Mouse (Mus musculus) hindbrain, embryonic 14.5 days (tissue): ENCODE data around the gene Dennd4c. TPM values are rescaled to one million over a fixed set of nuclear protein-coding genes. Genes with fewer than 3 reads are reported as not detected.
A peak's percentile ranks its signal among the peaks of the same experiment; 100 is the strongest.

Experiments used
- ATAC-seq: fragments of 200-750 bp; cut with Nextera tagmentation; 2 replicates; pipeline ENCODE4 v1.8.0; 2017; ENCODE audit warnings: moderate number of reproducible peaks, mild to moderate bottlenecking, moderate TSS enrichment, moderate library complexity; ENCODE audit not compliant: low FRiP score
- DNase-seq: peaks from one replicate; pipeline ENCODE4 v3.0.0-alpha.2; 2015; ENCODE audit warnings: low spot score
- H3K27ac ChIP-seq: fragments of 300-500 bp; sonication (generic); 2 replicates; pipeline ENCODE4 v1.5.1; 2014; ENCODE audit warnings: mild to moderate bottlenecking, moderate library complexity
- H3K27me3 ChIP-seq: fragments of 300-500 bp; sonication (generic); 2 replicates; pipeline ENCODE4 v1.6.1; 2014; ENCODE audit warnings: mild to moderate bottlenecking, low read length, mixed read lengths; ENCODE audit not compliant: control insufficient read depth, insufficient read depth
- H3K36me3 ChIP-seq: fragments of 300-500 bp; sonication (generic); replicated peaks from 2 replicates; pipeline ENCODE4 v1.6.1; 2014; ENCODE audit not compliant: control insufficient read depth, insufficient read depth
- H3K4me1 ChIP-seq: fragments of 300-500 bp; sonication (generic); replicated peaks from 2 replicates; pipeline ENCODE4 v1.6.1; 2014; ENCODE audit warnings: antibody characterized with exemption, low read length, mixed read lengths; ENCODE audit not compliant: control insufficient read depth, insufficient read depth
- H3K4me2 ChIP-seq: fragments of 300-500 bp; sonication (generic); replicated peaks from 2 replicates; pipeline ENCODE4 v1.6.1; 2014; ENCODE audit warnings: mild to moderate bottlenecking, moderate library complexity
- H3K4me3 ChIP-seq: fragments of 300-500 bp; sonication (generic); replicated peaks from 2 replicates; pipeline ENCODE4 v1.5.1; 2014; ENCODE audit warnings: mild to moderate bottlenecking, low read length
- H3K9ac ChIP-seq: fragments of 300-500 bp; sonication (generic); 2 replicates; pipeline ENCODE4 v1.6.1; 2014
- H3K9me3 ChIP-seq: fragments of 300-500 bp; sonication (generic); 2 replicates; pipeline ENCODE4 v1.6.1; 2016; ENCODE audit warnings: low read length; ENCODE audit not compliant: control insufficient read depth
- WGBS: fragments of 180-500 bp; shearing (Covaris S2); extraction: QIAGEN DNeasy Blood & Tissue Kit; methylation state at CpG from one replicate; pipeline ENCODE4 v1.1.7; 2014; 5-methylcytosine and 5-hydroxymethylcytosine counted together
- polyA plus RNA-seq: library from polyadenylated mRNA; unstranded; fragments of >200 nt; fragmentation: Nextera tagmentation; extraction: Ambion mirVana; gene quantifications from 2 replicates; pipeline ENCODE4 v1.2.1, GENCODE M21; 2014

Gene Dennd4c
- polyA plus RNA-seq, 1 experiment from 2014 or later: 5.3 TPM

- no peak overlapping the region for H3K27ac ChIP-seq
- ATAC-seq (no peak), DNase-seq (no peak)
- H3K27me3 ChIP-seq: no peaks in the 10 kb centered on the region
- H3K9me3 ChIP-seq: no peaks in the 10 kb centered on the region
- no peaks in the 10 kb centered on the region; the same call in 1 of the 2 replicates for H3K4me1 ChIP-seq
- H3K4me2 ChIP-seq: no peak overlapping the region
- H3K4me3 ChIP-seq: no peak overlapping the region
- no peak overlapping the region for H3K9ac ChIP-seq
- 56% methylated on average over 4 of the region's 4 CpGs for WGBS
- no peaks in the 10 kb centered on the region for H3K36me3 ChIP-seq
These were observed 124.7 kb downstream of the Dennd4c start for GRCm38 (mm10) chr4:86873072-86873471.

DNA sequence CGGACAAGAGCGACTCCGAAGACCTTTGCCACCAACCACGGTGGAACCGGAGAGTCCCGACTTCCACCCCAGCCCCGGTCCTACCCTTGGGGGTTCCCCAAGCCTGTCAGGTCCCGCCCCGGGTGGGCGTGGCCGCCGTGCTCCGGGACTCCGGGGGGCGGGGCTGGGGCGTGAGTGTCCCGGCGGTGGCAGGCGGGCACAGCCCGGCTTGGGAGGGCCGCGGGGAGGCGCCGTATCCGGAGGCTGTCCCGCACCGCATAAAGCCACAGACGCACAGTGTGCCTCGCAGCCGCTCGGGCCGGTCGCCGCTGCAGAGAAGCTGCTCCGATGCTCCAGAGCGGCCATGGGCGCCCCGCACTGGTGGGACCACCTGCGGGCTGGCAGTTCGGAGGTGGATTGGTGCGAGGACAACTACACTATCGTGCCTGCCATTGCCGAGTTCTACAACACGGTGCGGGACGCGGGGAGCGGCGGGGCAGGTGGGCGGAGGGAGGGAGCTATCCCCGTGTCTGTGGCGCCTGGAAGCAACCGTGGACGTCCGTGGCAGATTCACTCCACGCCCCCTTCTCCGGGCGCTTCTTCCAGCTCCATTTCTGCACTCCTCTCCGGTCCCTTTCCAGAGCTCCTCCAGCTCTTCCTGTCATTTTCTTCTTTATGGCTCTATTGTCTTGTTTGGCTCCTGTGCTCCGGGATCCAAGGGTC is 125.9 kb downstream of the Dennd4c start, which contains the start of gene Acer2:
Gene Acer2 (plus strand): TSS at position 251 of the 702 bp plus-strand sequence.
- Histone ChIP-seq H3K9me3 (no peaks in the 10 kb centered on the region), H3K9ac (peak within 1 kb of the TSS; percentile 81), H3K36me3 (no peaks in the 10 kb centered on the region), H3K27ac (no peak within 1 kb of the TSS), H3K4me3 (peak within 1 kb of the TSS; percentile 73), H3K4me2 (peak within 1 kb of the TSS; percentile 89), H3K27me3 (no peaks in the 10 kb centered on the region), H3K4me1 (no peaks in the 10 kb centered on the region; the same call in 1 of the 2 replicates)
- under 1% methylated on average over 58 of the region's 60 CpGs for WGBS
- DNase-seq: peak; percentile 61
- peak; percentile 92 for ATAC-seq

- ATAC-seq: no peak
- 98% methylated on average over 2 of the region's 2 CpGs for WGBS
- no peak overlapping the region for H3K4me3 ChIP-seq
- no peak overlapping the region for H3K4me2 ChIP-seq
- H3K27me3 ChIP-seq: no peaks in the 10 kb centered on the region
- no peaks in the 10 kb centered on the region; the same call in 1 of the 2 replicates for H3K4me1 ChIP-seq
- no peak overlapping the region for H3K9ac ChIP-seq
- H3K27ac ChIP-seq: no peak overlapping the region
- H3K36me3 ChIP-seq: no peaks in the 10 kb centered on the region
- DNase-seq: no peak
- H3K9me3 ChIP-seq: no peaks in the 10 kb centered on the region
These were observed 131.1 kb downstream of the Dennd4c start for GRCm38 (mm10) chr4:86879477-86879876.

DNA sequence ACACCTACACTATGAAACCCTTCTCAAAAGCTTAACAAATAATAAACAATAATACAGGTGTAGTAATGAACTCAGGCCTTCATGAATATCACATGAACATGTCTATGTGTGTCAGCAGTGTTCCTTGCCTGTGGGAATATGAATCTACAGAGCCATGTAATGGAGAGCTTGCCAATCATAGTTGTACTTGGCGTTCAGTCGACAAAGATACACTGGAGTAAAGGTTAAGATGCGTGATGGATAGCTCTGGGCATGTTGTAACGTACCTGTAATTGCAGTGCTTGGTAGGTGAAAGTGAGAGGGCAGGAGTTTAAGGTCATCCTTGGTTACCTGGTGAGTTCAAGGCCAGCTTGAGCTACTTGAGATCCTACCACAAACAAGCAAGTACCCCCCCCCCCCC is 132.8 kb downstream of the Dennd4c start:
- no peaks in the 10 kb centered on the region for H3K9me3 ChIP-seq
- no peak overlapping the region for H3K4me3 ChIP-seq
- H3K4me1 ChIP-seq: no peaks in the 10 kb centered on the region
- H3K4me2 ChIP-seq: no peak overlapping the region
- no peaks in the 10 kb centered on the region for H3K36me3 ChIP-seq
- WGBS: 89% methylated on average over 4 of the region's 4 CpGs
- no peaks in the 10 kb centered on the region for H3K27me3 ChIP-seq
- DNase-seq: no peak
- H3K27ac ChIP-seq: no peak overlapping the region
- no peak for ATAC-seq
- no peak overlapping the region for H3K9ac ChIP-seq

- no peak overlapping the region for H3K4me3 ChIP-seq
- no peak overlapping the region for H3K27ac ChIP-seq
- ATAC-seq (no peak), DNase-seq (no peak)
- no peaks in the 10 kb centered on the region for H3K36me3 ChIP-seq
- H3K4me2 ChIP-seq: no peak overlapping the region
- WGBS: 56% methylated on average over 2 of the region's 2 CpGs
- H3K9me3 ChIP-seq: no peaks in the 10 kb centered on the region
- H3K4me1 ChIP-seq: no peaks in the 10 kb centered on the region
- no peaks in the 10 kb centered on the region for H3K27me3 ChIP-seq
- H3K9ac ChIP-seq: no peak overlapping the region
These were observed 134.1 kb downstream of the Dennd4c start for GRCm38 (mm10) chr4:86882413-86882812.

- H3K4me2 ChIP-seq: no peak overlapping the region
- H3K27ac ChIP-seq: no peak overlapping the region
- no peaks in the 10 kb centered on the region for H3K9me3 ChIP-seq
- ATAC-seq: no peak
- H3K4me3 ChIP-seq: no peak overlapping the region
- H3K4me1 ChIP-seq: no peaks in the 10 kb centered on the region
- WGBS: 43% methylated on average over 4 of the region's 4 CpGs
- DNase-seq: no peak
- no peaks in the 10 kb centered on the region for H3K36me3 ChIP-seq
- H3K9ac ChIP-seq: no peak overlapping the region
- no peaks in the 10 kb centered on the region for H3K27me3 ChIP-seq
These were observed 136.6 kb downstream of the Dennd4c start for GRCm38 (mm10) chr4:86884945-86885344.

- no peaks in the 10 kb centered on the region for H3K9me3 ChIP-seq
- no peaks in the 10 kb centered on the region for H3K36me3 ChIP-seq
- H3K4me2 ChIP-seq: peak overlapping the region; percentile 34
- H3K4me1 ChIP-seq: no peaks in the 10 kb centered on the region
- ATAC-seq (no peak), DNase-seq (no peak)
- H3K9ac ChIP-seq: no peak overlapping the region
- no peak overlapping the region for H3K4me3 ChIP-seq
- 61% methylated on average over 12 of the region's 12 CpGs for WGBS
- no peaks in the 10 kb centered on the region for H3K27me3 ChIP-seq
- no peak overlapping the region for H3K27ac ChIP-seq
These were observed 137.4 kb downstream of the Dennd4c start for GRCm38 (mm10) chr4:86885790-86886159.

- Histone ChIP-seq H3K27me3 (no peaks in the 10 kb centered on the region), H3K36me3 (no peaks in the 10 kb centered on the region), H3K4me2 (peak overlapping the region; percentile 34), H3K27ac (no peak overlapping the region), H3K9me3 (no peaks in the 10 kb centered on the region), H3K9ac (no peak overlapping the region), H3K4me3 (no peak overlapping the region), H3K4me1 (no peaks in the 10 kb centered on the region)
- DNase-seq: no peak
- WGBS: 52% methylated on average over 18 of the region's 18 CpGs
- ATAC-seq: no peak
These were observed 138.0 kb downstream of the Dennd4c start for GRCm38 (mm10) chr4:86886160-86886878.

- no peaks in the 10 kb centered on the region for H3K27me3 ChIP-seq
- WGBS: 69% methylated on average over 5 of the region's 5 CpGs
- DNase-seq: no peak
- H3K4me1 ChIP-seq: no peaks in the 10 kb centered on the region
- H3K27ac ChIP-seq: no peak overlapping the region
- no peak overlapping the region for H3K4me3 ChIP-seq
- no peak overlapping the region for H3K9ac ChIP-seq
- ATAC-seq: no peak
- no peaks in the 10 kb centered on the region for H3K9me3 ChIP-seq
- no peak overlapping the region for H3K4me2 ChIP-seq
- no peaks in the 10 kb centered on the region for H3K36me3 ChIP-seq
These were observed 139.5 kb downstream of the Dennd4c start for GRCm38 (mm10) chr4:86887879-86888278.
